Mouse (Mus musculus) lung, embryonic 14.5 days (tissue): ENCODE data around the gene Gm39566. TPM values are rescaled to one million over a fixed set of nuclear protein-coding genes. Genes with fewer than 3 reads are reported as not detected.

Experiments
- ATAC-seq: fragments of 200-750 bp; cut with Nextera tagmentation; 2 replicates; pipeline ENCODE4 v1.8.0; 2017; ENCODE audit warnings: mild to moderate bottlenecking, moderate TSS enrichment, moderate library complexity; ENCODE audit not compliant: insufficient read depth
- DNase-seq: peaks from one replicate; pipeline ENCODE4 v3.0.0-alpha.2; 2015
- H3K27ac ChIP-seq: fragments of 300-500 bp; sonication (generic); 2 replicates; pipeline ENCODE4 v1.5.1; 2014; ENCODE audit warnings: low read depth, mild to moderate bottlenecking, moderate library complexity
- H3K27me3 ChIP-seq: fragments of 300-500 bp; sonication (generic); 2 replicates; pipeline ENCODE4 v1.6.1; 2014; ENCODE audit warnings: low read length, control low read depth; ENCODE audit not compliant: insufficient read depth
- H3K36me3 ChIP-seq: fragments of 300-500 bp; sonication (generic); 2 replicates; pipeline ENCODE4 v1.6.1; 2014; ENCODE audit warnings: control low read depth; ENCODE audit not compliant: insufficient read depth
- H3K4me1 ChIP-seq: fragments of 300-500 bp; sonication (generic); 2 replicates; pipeline ENCODE4 v1.6.1; 2014; ENCODE audit warnings: antibody characterized with exemption, control low read depth; ENCODE audit not compliant: insufficient read depth
- H3K4me2 ChIP-seq: fragments of 300-500 bp; sonication (generic); 2 replicates; pipeline ENCODE4 v1.6.1; 2014; ENCODE audit warnings: mild to moderate bottlenecking
- H3K4me3 ChIP-seq: fragments of 300-500 bp; sonication (generic); 2 replicates; pipeline ENCODE4 v1.5.1; 2014; ENCODE audit warnings: low read depth, low read length
- H3K9ac ChIP-seq: fragments of 300-500 bp; sonication (generic); 2 replicates; pipeline ENCODE4 v1.6.1; 2014
- H3K9me3 ChIP-seq: fragments of 300-500 bp; sonication (generic); 2 replicates; pipeline ENCODE4 v1.6.1; 2016; ENCODE audit warnings: low read depth, low read length, control low read depth
- CTCF ChIP-seq: IDR thresholded peaks from 2 replicates; pipeline ENCODE4 v1.5.1; 2016; ENCODE audit warnings: antibody characterized with exemption, low read depth
- WGBS: fragments of 180-500 bp; shearing (Covaris S2); extraction: QIAGEN DNeasy Blood & Tissue Kit; methylation state at CpG from one replicate; pipeline ENCODE4 v1.1.7; 2014; 5-methylcytosine and 5-hydroxymethylcytosine counted together
- polyA plus RNA-seq: library from polyadenylated mRNA; unstranded; fragments of >200 nt; fragmentation: Nextera tagmentation; extraction: Ambion mirVana; gene quantifications from 2 replicates; pipeline ENCODE4 v1.2.1, GENCODE M21; 2014

Gene Gm39566
- polyA plus RNA-seq, 1 experiment from 2014 or later = not detected

DNA sequence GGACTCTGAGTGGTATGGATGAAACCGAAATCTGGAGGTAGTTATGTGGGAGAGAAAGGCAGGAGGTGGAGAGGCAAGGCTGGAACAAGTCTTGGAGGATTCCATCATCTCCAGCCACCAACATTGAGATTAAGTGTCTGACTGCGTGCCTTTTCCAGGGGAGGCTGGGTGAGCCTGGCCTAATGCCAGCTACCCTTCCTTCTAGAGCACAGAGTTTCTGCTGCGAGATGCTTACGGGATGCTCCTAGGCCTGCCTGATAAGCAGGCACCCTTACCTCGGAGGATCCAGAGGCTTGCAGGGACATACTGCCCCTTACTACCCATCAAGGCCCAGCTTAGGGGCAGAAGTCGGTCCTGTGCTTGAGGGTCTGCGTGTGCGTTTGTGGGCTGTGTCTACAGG is 18.5 kb upstream of the Gm39566 start:
- H3K4me1 ChIP-seq = peaks cover 16% of the 10 kb centered on the region; the same call in 1 of the 2 replicates
- WGBS = 51% methylated on average over 8 of the region's 8 CpGs
- peaks cover 14% of the 10 kb centered on the region; the same call in 1 of the 2 replicates for H3K27me3 ChIP-seq
- H3K4me3 ChIP-seq = peak overlapping the region; percentile 73
- H3K9me3 ChIP-seq = no peaks in the 10 kb centered on the region
- DNase-seq (no peak), ATAC-seq (no peak)
- H3K4me2 ChIP-seq = peak overlapping the region; percentile 75
- no peak overlapping the region for H3K27ac ChIP-seq
- TF ChIP-seq CTCF = no peak
- peak overlapping the region; percentile 55 for H3K9ac ChIP-seq
- peaks cover 32% of the 10 kb centered on the region for H3K36me3 ChIP-seq

DNA sequence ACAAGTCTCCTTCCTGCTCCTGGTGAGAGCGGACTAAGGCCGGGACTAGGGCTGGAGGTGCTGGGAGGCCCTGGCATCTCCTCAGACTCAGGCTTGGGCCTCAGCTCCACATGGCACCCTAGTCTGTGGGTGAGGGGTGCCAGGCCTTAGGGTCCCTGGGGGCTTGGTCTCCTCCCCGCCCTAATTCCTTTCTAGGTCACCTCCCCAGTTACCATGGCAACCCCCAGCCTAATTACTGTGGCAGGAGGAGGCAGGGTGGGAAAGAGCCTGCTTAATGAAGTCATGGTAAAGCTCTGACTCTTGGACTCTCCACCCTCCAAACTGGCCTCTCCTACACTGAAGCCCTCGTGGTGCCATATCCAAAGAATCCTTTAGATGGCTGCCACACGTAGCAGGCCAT is 13.7 kb upstream of the Gm39566 start:
- H3K36me3 ChIP-seq = peaks cover 71% of the 10 kb centered on the region
- no peak overlapping the region for H3K4me2 ChIP-seq
- H3K27me3 ChIP-seq = peaks cover 4% of the 10 kb centered on the region; the same call in 1 of the 2 replicates
- no peak for TF ChIP-seq CTCF
- no peak overlapping the region for H3K4me3 ChIP-seq
- DNase-seq (no peak), ATAC-seq (no peak)
- no peak overlapping the region for H3K27ac ChIP-seq
- 73% methylated on average over 5 of the region's 5 CpGs for WGBS
- H3K9me3 ChIP-seq = no peaks in the 10 kb centered on the region
- peaks cover 3% of the 10 kb centered on the region; the same call in 1 of the 2 replicates for H3K4me1 ChIP-seq
- no peak overlapping the region for H3K9ac ChIP-seq

DNA sequence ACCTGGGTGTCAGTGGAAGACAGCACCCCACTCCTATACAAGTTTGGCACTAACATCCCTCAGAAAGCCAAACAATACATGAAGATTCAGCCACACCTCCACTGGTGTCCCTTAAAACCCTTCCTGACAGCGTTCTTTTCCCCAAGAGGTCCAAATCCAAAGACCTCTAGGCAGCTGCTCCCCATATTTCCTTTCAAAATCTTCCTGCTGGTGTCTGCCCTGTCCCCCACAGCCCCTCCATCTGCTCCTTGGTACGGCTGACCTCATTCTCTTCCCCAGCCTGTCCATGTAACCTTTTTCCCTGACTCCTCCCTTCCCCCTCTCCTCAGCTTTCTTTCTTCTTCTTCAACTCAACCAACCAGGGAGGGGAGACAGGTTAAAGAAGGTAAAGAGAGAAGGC is 8.4 kb upstream of the Gm39566 start:
- no peak for ATAC-seq
- 83% methylated on average over 2 of the region's 2 CpGs for WGBS
- no peaks in the 10 kb centered on the region for H3K27me3 ChIP-seq
- H3K36me3 ChIP-seq = peaks cover 41% of the 10 kb centered on the region
- no peak overlapping the region for H3K27ac ChIP-seq
- no peaks in the 10 kb centered on the region for H3K4me1 ChIP-seq
- no peak overlapping the region for H3K4me2 ChIP-seq
- no peak for DNase-seq
- H3K9ac ChIP-seq = no peak overlapping the region
- no peaks in the 10 kb centered on the region for H3K9me3 ChIP-seq
- TF ChIP-seq CTCF = no peak
- H3K4me3 ChIP-seq = no peak overlapping the region

DNA sequence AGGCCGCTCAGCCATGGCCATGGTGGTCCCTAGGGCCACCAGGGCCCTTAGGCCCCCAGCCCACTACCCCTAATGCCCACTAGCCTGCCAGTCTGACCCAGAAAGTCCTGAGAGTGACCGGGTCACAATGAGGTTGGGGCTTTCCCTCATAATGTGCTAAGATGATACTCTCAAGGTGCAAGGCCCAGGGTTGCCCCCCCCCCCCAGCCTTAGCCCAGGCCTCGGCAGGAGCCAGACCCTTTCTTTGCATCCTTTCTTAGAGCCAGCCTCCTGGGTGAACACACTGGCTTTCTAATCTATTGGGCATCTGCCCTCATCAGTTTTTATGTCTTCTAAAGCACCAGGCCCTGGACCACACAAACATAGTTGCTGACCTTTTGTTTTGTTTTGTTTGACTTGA is 7.0 kb upstream of the Gm39566 start, which contains the start of gene Spem1:
Spem1 (minus strand) TSS at position 101 of the 400 bp plus-strand sequence.
- DNase-seq (no peak), ATAC-seq (no peak)
- Histone ChIP-seq H3K4me3 (no peak within 1 kb of the TSS), H3K27ac (no peak within 1 kb of the TSS), H3K27me3 (no peaks in the 10 kb centered on the region), H3K9me3 (peaks cover 7% of the 10 kb centered on the region; the same call in 1 of the 2 replicates), H3K36me3 (peaks cover 31% of the 10 kb centered on the region; the same call in 1 of the 2 replicates), H3K4me1 (no peaks in the 10 kb centered on the region), H3K9ac (no peak within 1 kb of the TSS), H3K4me2 (no peak within 1 kb of the TSS)
- 78% methylated on average over 3 of the region's 3 CpGs for WGBS
- no peak for TF ChIP-seq CTCF

DNA sequence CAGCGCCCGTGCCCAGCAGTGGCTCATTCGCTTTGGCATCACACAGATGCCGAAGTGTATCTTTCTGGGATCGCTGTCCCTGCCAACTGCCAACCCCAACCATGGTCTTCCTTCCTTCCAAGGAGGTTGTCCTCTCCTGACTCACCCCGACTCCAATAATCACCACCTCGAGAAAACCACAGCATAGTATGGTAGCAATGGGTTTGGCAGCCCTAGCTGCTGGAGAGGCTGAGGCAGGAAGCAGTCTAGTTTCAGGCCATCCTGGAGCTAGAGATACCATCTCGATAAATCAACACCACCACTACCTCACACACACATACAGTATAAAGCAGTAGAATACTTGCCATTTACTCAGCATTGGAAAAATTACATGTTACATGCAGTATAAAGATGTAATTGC is 3.8 kb upstream of the Gm39566 start:
- WGBS = 91% methylated on average over 8 of the region's 8 CpGs
- no peak for ATAC-seq
- H3K4me1 ChIP-seq = no peaks in the 10 kb centered on the region
- no peak overlapping the region for H3K9ac ChIP-seq
- no peak overlapping the region for H3K4me2 ChIP-seq
- H3K4me3 ChIP-seq = no peak overlapping the region
- no peak for TF ChIP-seq CTCF
- peaks cover 7% of the 10 kb centered on the region; the same call in 1 of the 2 replicates for H3K9me3 ChIP-seq
- H3K36me3 ChIP-seq = no peaks in the 10 kb centered on the region
- no peaks in the 10 kb centered on the region for H3K27me3 ChIP-seq
- DNase-seq = no peak
- no peak overlapping the region for H3K27ac ChIP-seq

DNA sequence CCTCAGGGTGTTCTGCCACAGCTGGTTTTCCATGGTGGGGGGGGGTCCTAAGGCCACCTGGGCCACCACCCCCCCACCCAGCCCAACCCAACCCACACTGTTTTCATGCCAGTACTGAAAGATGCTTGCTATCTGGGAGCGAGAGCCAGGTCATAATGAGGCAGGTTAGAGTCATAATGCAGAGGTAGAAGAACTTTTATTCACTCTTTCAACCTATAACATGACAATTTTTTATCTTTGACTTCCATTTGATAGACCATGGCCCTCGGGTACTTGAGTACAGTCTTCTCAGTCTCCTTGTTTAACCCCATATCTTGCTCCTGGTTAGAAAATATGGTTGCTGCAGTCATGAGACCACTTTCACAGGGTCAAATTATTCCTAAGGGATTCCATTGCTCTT is 3.3 kb upstream of the Gm39566 start, which contains the start of gene Spem2:
Spem2 (minus strand) TSS at position 101 of the 400 bp plus-strand sequence.
- peaks cover 7% of the 10 kb centered on the region; the same call in 1 of the 2 replicates for H3K9me3 ChIP-seq
- no peak within 1 kb of the TSS for H3K4me3 ChIP-seq
- no peaks in the 10 kb centered on the region for H3K27me3 ChIP-seq
- no peak within 1 kb of the TSS for H3K27ac ChIP-seq
- no peaks in the 10 kb centered on the region for H3K4me1 ChIP-seq
- H3K9ac ChIP-seq = no peak within 1 kb of the TSS
- no peaks in the 10 kb centered on the region for H3K36me3 ChIP-seq
- TF ChIP-seq CTCF = no peak
- no peak within 1 kb of the TSS for H3K4me2 ChIP-seq
- WGBS = 70% methylated on average over 2 of the region's 2 CpGs
- DNase-seq (no peak), ATAC-seq (no peak)

DNA sequence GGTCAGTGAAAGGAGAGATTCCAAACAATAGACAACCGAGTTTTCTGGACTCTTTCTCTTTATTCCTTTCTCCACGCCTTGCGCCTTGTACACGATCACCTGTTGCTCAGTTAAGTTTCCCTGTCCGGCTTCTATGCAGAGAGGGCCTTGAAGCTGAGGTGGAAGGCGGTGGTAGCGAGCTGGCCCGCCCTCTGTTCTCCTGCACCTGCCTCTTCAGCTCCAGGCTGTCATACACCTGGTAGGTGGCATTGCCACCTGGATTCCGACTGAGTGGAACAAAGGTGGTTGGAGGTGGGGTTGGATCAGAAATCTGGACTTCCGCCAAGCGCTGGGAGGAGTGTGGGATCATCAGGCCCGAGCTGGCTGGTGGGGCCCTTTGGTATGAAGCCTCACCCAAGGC is 1.4 kb upstream of the Gm39566 start:
- Histone ChIP-seq H3K36me3 (no peaks in the 10 kb centered on the region), H3K9ac (no peak overlapping the region), H3K27ac (no peak overlapping the region), H3K9me3 (peaks cover 7% of the 10 kb centered on the region; the same call in 1 of the 2 replicates), H3K27me3 (no peaks in the 10 kb centered on the region), H3K4me2 (no peak overlapping the region), H3K4me1 (no peaks in the 10 kb centered on the region), H3K4me3 (no peak overlapping the region)
- 82% methylated on average over 12 of the region's 12 CpGs for whole genome bisulfite sequencing
- ATAC-seq (no peak), DNase-seq (no peak)
- TF ChIP-seq CTCF = no peak
